Mouse (Mus musculus): ENCODE measurements around the gene Zdhhc7.

The Zdhhc7 gene

DNA sequence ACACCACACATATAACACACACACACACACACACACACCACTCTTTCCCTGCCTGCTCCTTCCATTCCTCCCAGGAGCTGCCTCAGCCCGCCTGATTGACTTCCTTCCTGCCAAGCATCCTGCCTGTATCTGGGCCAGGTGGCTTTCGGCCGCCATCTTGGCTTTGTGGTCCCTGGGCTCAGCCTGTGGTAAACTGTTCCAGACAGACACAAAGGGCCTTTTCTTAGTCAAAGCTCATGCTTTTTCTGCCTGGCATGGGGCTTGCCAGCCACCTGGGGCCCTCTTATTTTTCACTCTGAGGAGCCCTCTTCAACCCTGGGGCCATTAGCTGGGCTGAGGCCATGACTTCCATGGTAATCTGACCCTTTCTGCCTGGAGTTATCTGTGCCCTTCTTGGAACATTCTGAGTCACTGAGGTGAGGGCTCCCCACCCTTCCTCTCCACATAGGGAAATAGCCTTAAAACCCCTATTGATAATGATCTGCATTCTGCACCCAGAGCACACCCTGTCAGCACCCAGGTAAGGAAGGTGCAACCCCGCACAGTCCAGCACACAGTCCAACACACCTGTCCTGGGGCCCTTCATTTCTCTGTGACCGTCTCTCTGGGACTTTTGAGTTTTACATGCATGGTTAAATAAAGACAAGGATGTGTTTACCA, 68.6 kb downstream of the Zdhhc7 start:
- DNase-seq: no peak
